Mouse (Mus musculus) stomach, postnatal 0 days (tissue): ENCODE measurements around the gene Dtnbp1.

Experiments used
- CTCF ChIP-seq: IDR thresholded peaks from 2 replicates; pipeline ENCODE4 v1.5.1; 2016; ENCODE audit warnings: antibody characterized with exemption, low read depth, mild to moderate bottlenecking, moderate library complexity
- EP300 ChIP-seq: optimal IDR thresholded peaks from 2 replicates; pipeline ENCODE3; 2016; ENCODE audit warnings: antibody characterized with exemption

GRCm38 (mm10) chr13:45008150-45008549, 6.2 kb upstream of the Dtnbp1 start:
- TF ChIP-seq CTCF (peak; percentile 76), EP300 (no peak)
